Mouse (Mus musculus) hindlimb bud, embryonic 11.5 days (tissue): ENCODE measurements around the gene Necab2.
A peak's percentile ranks its signal among the peaks of the same experiment; 100 is the strongest.

Source experiments
- DNase-seq: peaks from one replicate; pipeline ENCODE4 v3.0.0-alpha.2; 2012; ENCODE audit warnings: low read depth, low spot score; ENCODE audit errors: extremely low spot score

Necab2 gene

DNA sequence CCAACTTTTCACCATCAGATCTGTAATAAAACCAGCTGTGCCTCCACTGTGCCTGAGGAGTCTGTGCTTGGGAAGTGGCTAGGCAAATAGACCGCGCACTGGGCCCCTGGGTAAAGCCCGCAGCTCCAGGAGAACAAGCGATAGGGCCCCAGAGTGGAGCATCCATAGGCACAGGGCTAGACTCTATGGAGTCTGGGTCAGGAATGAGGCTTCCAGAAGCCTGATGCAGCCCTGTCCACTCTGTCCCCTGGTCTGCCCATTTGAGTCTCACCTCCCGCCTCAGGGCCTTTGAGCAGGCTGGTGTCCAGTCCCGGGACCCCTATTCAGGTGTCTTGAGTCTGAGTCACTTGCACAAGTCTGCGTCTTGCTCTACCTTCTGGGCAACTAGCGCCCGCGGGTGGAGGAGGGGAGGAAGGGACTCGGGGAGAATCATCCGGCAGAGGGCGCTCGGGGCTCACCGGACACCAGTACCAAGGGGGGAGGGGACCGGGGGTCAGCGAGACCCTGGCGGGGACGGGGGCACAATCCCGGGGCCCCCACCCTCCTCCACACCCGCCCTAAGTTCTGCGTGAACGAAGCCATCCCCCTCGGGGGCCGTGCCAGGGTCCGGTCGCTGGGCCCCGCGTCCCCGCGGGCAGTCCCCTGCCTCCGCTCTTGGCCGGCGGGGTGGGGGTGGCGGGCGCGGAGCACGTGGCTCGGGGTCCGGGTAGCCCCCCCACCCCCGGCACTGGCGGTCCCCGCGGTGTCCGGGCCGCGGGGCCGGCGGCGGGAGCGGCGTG lies at the start of gene Necab2:
Gene Necab2 (plus strand): TSS at position 509 of the 779 bp plus-strand sequence.
- peak; percentile 62 for DNase-seq

DNA sequence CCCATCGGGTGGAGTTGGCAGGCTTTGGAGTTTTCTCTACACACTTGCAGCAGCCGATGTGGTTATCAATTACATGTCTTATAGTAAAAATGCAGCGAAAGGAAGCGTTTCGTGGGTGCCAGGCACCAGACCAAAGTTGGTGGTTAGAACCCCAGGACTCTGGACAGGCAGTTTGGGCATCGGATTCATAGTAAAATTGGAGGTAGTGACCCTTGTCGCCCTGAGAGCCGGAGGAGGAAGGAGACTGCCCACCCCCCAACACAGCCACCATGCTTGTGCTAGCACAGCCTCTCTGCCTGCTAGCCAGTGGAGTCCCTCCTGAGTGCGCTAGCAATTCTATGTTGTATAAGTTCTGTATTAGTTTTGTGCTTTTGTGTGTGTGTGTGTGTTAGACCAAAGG lies 48.0 kb upstream of the Necab2 start:
- DNase-seq: no peak

DNA sequence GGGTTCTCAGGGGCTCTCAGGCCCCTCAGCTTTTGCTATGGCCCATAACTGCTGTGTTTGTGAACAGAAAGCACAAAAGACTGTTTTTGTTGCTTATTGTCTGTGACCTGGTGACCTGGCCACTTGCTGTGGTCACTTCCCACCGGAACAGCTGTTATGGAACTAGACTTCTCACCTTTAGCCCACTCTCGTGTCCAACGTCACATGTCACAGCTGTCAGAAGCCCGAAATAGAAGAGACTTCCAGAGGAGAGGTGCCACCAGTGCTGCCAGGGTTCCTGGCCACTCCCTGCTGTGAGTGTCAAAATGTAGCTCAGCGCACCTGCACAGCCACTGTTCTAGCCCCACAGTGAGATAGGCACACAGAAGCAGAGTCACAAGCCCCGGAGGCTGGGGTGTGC lies 47.3 kb upstream of the Necab2 start:
- no peak for DNase-seq

DNA sequence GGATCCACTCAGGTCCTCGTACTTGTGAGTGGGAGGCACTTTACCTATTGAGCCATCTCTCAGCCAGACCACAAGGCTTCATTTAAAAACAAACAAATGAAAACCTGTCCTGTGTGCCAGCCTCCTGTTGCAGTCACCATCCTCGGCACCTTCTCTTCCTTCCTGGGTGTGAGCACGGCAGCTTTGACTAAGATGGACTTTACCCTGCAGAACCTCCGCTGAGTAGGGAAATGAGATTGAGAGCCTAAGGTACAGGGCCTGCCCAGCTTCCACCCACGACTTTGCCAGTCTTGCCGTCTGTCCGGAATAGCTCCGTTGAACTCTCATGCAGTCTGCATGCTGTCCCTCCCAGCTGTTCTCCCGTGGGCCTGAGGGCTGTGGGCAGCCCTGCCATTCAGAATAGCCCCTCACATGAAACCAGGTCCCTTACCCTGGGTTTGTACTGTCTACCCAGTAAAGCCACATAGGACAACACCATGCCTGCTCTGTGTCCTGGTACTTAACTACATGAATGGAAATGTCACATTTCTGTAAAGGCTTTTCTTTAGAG lies 46.3 kb upstream of the Necab2 start:
- no peak for DNase-seq

DNA sequence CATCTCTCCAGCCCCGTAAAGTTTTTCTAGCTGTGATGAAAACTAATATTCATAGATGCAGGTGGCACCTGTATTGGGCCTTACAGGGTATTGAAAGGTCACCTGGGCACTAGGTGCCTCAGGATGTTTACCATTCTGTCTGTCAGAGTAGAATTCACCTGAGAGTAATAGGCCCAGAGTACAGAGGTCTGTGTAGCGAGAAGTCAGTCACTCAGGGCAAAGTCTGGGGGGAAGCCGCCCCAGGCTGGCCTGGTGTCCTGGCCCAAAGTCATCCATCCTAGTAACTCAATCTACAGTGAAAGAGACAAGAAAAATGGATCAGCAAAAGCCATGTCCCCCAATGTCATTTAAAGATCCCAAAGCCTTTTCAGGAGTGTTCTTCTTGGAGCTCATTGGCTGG lies 45.6 kb upstream of the Necab2 start:
- DNase-seq: no peak

DNA sequence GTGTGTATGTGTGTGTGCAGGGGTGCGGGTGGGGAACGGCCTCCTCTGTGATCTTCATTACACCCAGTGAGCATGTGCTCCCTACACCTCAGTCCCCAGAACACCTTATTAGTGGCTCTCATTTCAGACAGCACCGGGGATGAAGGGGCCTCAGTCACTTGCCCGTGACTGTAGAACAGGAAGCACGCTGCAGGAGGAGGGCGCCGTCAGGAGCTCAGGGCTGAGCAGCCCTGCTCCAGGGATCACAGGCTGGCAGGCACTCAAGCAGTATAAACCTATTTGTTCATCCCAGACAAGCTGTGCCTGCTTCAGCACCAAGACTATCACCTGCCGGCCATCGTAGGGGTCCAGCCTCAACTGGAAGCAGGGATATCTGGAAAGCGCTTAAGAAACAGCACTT lies 42.6 kb upstream of the Necab2 start:
- no peak for DNase-seq

DNA sequence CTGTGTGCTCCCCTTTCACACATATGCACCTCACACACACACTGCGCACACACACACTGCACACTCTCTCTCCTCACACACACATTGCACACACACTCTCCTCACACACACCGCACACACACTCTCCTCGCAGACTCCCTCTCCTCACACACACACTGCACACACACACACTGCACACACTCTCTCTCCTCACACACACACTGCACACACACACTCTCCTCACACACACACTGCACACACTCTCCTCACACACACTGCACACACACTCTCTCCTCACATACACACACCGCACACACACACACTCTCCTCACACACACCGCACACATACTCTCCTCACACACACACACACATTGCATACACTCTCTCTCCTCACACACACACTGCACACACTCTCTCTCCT lies 41.9 kb upstream of the Necab2 start:
- DNase-seq: no peak

DNA sequence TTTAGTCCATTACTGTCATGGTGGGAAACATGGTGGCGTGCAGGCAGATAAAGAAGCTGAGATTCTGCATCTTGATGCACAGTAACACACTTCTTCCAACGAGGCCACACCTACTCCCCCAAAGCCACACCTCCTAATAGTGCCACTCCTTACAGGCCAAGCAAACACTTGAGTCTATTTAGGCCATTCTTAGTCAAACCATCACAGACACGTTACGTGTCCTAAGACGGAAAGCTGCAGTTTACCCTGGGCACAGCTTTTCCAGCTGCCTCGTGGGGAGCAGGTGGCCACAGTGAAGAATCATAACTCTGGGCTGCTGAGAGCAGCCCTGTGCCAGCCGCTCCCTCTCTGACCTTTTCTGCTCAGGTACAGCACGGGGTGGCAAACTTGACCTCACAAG lies 38.2 kb upstream of the Necab2 start:
- DNase-seq: no peak

DNA sequence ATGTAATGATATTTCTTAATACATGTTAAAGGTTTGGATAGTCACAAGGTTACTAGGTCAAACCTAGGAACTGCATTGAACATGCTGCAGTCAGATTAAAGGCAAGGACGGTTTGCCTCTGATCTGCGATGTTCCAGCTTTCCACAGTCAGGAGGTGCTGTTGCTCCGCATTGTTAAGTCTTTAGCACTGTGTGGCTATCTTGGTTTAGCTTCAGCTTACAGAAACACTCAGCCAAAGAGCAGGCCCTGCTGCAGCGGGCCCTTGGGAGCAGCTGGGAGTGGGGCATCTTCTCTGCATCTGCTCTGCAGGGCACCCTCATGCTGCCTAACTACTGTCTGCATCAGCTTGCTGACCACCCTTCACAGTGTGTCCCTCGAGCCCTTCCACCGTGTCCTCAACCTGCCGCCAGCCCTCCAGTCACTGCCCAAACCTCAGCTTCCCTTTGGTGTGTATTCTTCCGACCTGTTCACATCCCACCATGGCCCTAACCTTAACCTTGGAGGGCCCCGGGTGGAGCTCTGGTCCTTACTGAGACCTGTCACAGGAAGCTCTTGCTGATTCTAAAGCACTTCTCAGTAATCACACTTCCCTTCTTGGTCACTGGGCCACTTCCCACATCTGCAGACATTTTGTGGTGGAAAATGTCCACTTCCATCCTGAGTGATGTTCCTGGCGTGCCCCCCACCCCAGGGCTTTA lies 34.3 kb upstream of the Necab2 start:
- no peak for DNase-seq

DNA sequence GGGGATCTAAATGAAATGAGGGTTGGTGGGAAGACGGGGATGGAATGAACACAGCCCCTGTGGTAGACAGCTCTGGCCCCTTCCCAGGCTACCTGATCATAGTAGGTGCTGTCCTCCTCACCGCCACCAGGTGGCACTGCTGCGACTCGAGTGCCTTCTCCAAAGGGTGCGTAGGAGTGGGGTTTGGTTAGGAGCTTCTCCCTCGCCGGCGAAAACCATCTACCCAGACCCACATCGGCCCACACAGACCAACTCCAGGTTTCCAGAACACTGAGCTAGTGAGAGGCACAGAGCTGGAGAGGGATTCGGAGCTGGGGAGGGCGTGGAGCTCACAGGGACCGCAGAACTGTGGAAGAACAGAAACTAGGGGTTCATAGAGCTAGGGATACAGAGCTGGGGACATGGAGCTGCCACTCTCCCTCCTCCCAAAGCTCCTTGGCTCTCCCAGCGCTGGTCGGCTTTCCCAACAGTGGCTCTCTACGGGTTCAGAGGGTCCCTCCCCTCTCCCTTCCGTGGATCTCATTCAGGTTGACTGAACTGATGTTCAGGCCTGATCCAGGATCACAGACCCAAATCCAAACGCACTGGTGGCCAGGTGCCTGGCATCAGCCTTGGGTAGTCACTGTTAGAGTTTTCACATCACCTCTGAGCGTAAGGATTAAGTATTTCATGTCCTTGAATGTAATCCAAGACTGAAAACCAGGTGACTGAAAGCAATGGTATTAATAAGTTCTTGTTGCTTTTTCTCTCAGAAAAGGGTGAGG lies 33.6 kb upstream of the Necab2 start:
- DNase-seq: peak; percentile 33

DNA sequence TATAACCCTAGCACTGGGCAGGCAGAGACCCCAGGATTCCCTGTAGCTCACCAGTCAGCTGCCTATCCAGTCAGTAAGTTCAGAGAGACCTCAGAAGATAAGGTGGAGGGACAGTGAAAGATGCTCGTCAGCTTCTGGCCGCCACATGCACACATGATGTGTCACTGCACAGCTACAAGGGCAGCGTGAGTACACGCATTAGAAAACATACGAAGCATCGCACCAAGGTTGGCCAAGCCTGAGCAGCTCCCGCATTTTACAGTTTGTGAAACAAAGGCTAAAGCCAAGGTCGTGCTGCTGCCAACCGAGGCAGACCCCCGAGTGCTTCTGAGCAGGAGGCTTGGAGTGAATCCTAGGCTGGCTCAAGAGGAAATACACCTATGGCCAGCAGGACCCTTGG lies 32.9 kb upstream of the Necab2 start:
- no peak for DNase-seq

DNA sequence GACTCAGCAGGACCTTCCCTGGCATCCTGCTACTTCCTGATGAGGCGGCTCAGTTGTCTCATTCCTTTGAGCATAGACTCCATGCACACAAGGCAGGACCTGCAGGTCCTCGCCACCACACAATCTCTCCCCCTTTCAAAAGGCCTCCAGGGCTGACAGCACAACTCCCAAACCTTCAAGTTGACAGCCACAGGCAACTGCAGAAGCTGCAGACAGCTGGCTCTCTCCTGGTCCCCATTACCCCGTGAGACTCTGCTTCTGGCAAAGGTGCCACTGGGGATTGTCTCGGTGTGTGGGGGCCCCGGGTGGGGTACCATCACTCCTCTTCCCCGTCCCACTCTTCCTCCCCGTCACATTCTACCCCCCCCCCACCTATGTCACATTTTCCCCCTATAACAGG lies 26.2 kb upstream of the Necab2 start:
- no peak for DNase-seq

DNA sequence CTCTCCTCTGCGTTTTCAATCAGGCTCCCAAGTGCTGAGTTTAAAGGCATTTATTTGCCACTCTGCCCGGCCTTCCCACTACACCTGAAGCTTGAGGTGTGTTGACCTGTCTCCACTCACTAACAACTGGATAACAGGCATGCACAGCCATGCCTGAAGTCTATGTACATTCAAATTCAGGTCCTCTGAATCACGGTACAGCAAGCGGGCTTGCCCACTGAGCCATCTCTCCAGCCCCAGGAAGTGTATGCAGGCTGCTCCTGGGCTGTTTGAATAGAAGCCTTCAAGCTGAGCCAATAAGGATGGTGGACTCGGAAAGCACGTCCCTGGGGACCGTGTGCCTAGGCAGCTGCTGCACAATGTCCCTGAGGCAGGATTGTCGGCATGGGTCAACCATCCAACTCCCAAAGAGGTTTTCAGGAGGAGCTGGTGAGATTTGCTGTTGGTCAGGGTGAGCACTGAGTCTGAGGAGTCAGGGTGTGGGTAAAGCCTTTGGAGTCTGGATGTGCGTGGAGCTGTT lies 24.9 kb upstream of the Necab2 start:
- no peak for DNase-seq

DNA sequence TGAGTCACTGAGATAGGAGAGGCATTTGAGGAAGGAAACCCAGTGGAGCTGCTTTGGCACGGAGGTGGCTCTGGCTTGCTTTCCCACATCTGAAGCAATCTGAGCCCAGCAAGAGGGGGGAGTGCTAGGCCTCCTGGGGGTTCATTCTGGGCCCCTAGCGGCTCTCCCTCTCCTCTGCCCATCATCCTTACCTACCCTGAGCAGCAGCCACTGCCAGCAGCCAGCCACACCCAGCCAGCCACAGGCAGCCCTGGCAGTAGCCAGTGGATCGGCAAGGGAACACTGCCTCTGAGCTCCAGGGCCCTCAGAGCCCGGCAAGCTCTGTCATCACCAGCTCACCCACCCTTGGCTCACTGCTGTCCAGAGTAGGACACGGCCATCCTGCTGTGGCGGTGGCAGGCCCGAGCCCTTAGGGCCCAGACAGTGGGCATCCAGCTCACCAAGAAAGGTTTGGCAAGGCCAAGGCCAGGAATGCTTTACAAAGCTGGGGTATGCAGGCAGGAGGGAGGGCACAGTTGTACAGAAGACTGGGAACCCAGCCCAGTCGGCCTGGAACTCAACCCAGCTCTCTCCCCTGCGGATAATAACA lies 24.3 kb upstream of the Necab2 start:
- no peak for DNase-seq

DNA sequence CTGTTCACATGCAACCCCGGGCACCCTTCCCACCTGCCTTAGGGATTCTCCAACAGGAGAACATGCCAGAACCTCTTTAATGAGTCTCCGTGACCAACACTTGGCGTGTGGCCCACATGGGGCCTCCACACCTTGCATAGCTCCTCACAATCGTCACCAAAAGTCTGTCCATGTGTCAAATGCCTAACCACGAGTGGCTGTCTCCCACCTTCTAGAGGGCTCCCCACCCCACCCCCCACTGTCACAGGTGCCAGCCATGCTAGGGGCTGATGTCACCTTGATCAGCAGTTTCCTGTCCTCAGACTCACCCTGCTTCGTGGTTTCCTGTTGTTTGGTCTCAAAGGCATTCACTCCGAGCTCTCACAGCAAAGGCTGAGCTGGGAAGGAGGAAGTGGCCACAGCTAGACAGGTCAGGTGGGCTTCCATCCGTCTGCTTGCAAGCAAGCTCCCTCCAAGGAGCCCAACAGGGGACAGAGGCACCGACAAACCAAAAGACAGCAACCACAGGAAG lies 22.8 kb upstream of the Necab2 start:
- DNase-seq: no peak

DNA sequence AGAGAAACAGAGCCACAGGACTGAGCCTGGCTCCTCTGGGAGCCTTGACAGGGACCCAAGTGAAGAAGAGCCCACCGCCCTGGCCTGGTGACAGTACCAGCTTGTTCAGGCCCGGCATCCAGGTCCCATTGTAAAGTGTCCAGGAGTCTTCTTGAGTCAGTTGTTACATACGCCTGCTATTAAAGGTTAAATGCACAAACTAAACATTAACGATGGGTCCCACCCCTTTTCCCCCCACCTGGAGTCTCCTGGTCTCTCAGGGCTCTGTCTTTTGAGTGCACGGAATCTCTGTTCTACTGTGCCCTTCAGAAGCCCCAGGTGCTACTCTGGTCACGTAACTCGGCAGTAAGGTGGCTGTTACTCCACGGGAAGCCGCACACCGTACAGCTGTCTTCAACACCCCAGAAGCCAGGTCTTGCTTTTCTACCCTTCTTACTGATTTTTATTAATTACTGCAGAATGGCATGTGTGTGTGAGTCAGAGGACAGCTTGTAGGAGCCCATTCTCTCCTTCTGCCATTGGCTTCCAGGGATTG lies 22.3 kb upstream of the Necab2 start:
- DNase-seq: no peak

DNA sequence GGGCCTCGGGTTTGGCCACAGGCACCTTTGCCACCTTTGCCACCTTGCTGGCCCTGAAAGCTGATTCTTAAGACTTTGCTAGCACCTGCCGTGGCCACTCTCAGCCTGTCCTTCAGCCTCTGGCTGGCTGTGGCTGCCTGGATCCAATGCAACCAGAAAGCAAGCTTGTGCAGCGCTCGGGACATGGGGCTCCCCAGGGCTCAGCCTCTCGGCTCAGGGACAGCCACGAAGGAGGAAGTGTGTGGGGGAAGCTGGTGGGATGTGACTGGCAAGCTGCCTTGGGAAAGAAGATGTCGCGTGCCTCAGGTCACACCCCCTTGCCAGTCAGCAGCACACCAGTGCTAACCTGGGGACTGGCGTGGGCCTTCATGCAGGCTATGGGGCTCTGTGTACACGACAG lies 21.8 kb upstream of the Necab2 start:
- no peak for DNase-seq

DNA sequence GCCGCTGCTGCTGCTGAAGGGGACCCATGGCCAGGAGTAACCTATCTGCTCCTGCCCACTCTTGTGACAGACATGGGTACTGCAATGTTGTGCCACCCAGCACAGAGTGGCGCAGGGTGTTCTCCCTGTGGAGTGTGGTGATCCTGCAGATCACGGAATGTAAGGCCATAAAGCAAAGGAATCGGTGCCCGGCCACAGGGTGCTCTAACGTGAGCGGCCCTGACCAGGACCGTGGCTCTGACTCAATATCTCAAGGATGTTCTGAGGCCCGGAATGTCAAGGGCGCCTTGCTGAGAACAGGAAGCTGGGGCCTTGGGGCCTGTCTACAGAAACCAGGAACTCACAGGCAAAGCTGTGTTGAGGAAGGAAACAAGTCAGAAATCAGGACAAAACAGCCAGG lies 21.0 kb upstream of the Necab2 start:
- DNase-seq: no peak

DNA sequence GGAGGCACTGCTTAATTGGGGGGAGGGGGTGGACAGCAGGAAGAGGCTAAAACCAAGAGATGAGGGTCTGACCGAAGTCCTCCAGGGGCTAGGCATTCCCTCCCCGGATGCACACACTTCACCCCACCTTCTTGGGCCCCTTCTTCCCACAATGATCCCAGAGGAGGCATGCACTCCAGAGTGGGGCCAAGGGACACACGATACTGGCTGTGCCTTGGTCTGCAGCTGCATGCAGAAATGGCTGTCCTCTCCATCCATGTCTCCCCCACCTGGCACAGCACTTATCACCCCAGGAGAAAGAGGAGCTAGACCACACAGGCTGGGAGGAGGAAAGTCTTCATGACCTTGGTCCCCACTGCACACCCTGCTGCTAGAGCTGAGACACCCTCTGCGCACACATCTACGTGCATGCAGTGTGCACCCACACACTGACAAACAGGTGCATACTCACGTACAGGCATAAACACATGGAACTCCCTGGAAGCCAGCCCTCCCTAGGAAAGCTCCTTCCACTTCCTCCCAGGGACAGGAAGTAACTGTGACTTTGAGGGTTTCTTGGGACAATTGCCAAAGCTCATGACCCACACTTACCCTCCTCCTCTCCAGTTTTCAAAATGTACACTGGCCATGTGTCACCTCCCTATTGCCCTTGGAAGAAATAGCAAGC lies 20.3 kb upstream of the Necab2 start:
- no peak for DNase-seq
